Mouse (Mus musculus): ENCODE results near the gene Fntb. TPM values are rescaled to one million over a fixed set of nuclear protein-coding genes. Genes with fewer than 3 reads are reported as not detected.
A peak's percentile ranks its signal among the peaks of the same experiment; 100 is the strongest.

Gene Fntb
- polyA plus RNA-seq, 1 experiment: 23.8 TPM

DNA sequence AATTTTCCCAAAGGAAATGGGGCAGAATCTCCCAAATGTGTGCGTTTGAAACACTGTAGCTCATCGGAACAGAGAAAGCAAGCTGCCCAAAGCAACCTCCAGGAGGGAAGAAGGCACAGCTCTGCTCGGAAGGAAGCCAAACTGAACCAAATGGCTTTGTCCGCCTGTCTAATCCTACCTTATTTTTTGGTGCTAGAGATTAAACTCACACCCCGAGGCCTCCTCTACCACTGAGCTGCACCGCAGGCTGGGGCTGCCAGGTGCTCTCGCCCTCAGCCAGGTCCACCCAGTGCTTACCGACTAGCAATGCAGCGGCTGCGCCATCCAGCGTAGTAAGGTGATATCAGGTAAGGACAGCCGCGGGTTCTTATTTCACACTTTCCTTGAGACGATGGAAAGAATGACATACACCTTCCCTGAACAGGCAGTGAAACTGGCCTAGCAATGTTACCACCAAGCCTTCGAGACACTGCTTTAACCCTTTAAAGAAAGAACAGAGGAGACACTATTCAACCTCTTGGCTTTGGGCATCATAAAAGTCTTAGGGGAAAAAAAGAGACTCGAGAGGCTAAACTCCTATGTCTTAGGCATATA lies 14.4 kb upstream of the Fntb start:
- H3K27me3 ChIP-seq (ENCODE audit: control insufficient read depth, insufficient read depth, insufficient read length): no peaks in the 10 kb centered on the region
- no peaks in the 10 kb centered on the region for H3K36me3 ChIP-seq (ENCODE audit: control insufficient read depth, insufficient read depth)
- no peak overlapping the region for H3K4me2 ChIP-seq (ENCODE audit: low read depth)
- TF ChIP-seq USF1 (IDR thresholded peaks at IDR 0.05; ENCODE audit: low read depth) (no peak), MYOG (IDR thresholded peaks at IDR 0.05; ENCODE audit: control insufficient read depth in 1 of 3, insufficient read depth in 1 of 3, insufficient read length in 2 of 3, low read depth in 2 of 3) (no peak), TCF12 (IDR thresholded peaks at IDR 0.05; ENCODE audit: insufficient read depth, poor library complexity, severe bottlenecking) (no peak)
- no peak overlapping the region for H3ac ChIP-seq (ENCODE audit: control insufficient read depth, insufficient read length)
- H3K4me3 ChIP-seq: no peak overlapping the region
- no peaks in the 10 kb centered on the region for H3K79me2 ChIP-seq (ENCODE audit: control insufficient read depth, insufficient read depth)

- H3K4me3 ChIP-seq: no peak overlapping the region
- H3K4me2 ChIP-seq (ENCODE audit: low read depth): no peak overlapping the region
- no peak overlapping the region for H3ac ChIP-seq (ENCODE audit: control insufficient read depth, insufficient read length)
- H3K27me3 ChIP-seq (ENCODE audit: control insufficient read depth, insufficient read depth, insufficient read length): no peaks in the 10 kb centered on the region
- TF ChIP-seq REST (IDR thresholded peaks at IDR 0.05; ENCODE audit: insufficient read depth, insufficient read length) (no peak), E2F4 (IDR thresholded peaks at IDR 0.05; ENCODE audit: insufficient read depth) (no peak), POLR2A (IDR thresholded peaks at IDR 0.05; ENCODE audit: insufficient read length, low read depth) (no peak), MYOG (IDR thresholded peaks at IDR 0.05; ENCODE audit: control insufficient read depth in 1 of 3, insufficient read depth in 1 of 3, insufficient read length in 2 of 3, low read depth in 2 of 3) (no peak), TCF3 (IDR thresholded peaks at IDR 0.05; ENCODE audit: insufficient read length, low read depth) (no peak), CEBPB (IDR thresholded peaks at IDR 0.05; ENCODE audit: insufficient read depth, poor library complexity, severe bottlenecking) (no peak), POLR2AphosphoS2 (IDR thresholded peaks at IDR 0.05; ENCODE audit: insufficient read length, low read depth) (no peak), MYOD1 (IDR thresholded peaks at IDR 0.05; ENCODE audit: control insufficient read depth in 1 of 3, insufficient read length in 2 of 3, low read depth in 2 of 3) (no peak), TCF12 (IDR thresholded peaks at IDR 0.05; ENCODE audit: insufficient read depth, poor library complexity, severe bottlenecking) (no peak), SRF (IDR thresholded peaks at IDR 0.05; ENCODE audit: control insufficient read depth, insufficient read length, low read depth) (no peak), MAX (IDR thresholded peaks at IDR 0.05; ENCODE audit: low read depth) (no peak)
- no peaks in the 10 kb centered on the region for H3K79me2 ChIP-seq (ENCODE audit: control insufficient read depth, insufficient read depth)
- H3K36me3 ChIP-seq (ENCODE audit: control insufficient read depth, insufficient read depth): no peaks in the 10 kb centered on the region
These were observed 12.6 kb upstream of the Fntb start for GRCm38 (mm10) chr12:76752652-76753318.

DNA sequence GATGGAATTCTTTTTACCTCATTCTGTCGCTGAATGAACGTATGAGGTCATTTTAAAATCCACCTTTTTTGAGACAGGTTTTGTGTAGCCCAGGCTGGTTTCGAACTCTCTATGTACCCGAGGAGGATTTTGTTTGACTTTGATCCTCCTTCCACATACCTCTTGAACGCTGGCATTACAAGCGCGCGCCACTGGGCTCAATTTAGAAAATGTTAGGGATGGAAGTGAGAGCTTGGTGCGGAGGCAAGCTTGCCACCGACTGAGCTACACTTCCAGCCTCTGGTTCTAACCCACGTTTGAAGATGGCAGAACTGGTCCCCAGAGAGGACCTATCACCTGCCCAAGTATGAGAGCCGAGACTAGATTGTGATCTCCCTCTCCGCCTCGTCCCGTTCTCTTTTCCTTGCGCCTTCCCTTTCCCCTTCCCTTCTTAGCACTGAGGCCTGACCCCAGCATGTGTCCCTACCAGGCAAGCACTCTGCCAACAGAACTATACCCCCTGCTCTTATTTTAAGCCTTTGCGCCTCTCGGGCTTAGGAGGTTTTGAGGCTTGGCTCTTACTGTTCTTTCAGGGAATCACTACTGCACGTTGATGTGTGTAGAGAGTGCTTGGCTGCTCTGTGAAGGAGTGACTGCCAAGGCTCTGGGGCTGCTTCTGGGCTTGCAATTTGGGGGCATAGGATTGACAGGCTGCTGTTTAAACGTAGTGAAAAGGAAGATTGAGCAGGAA lies 677 bp downstream of the Fntb start:
- peak overlapping the region; percentile 71 for H3K4me2 ChIP-seq (ENCODE audit: low read depth)
- peaks cover 4% of the 10 kb centered on the region for H3K79me2 ChIP-seq (ENCODE audit: control insufficient read depth, insufficient read depth)
- TF ChIP-seq TCF12 (IDR thresholded peaks at IDR 0.05; ENCODE audit: insufficient read depth, poor library complexity, severe bottlenecking): no peak
- TF ChIP-seq POLR2AphosphoS2 (IDR thresholded peaks at IDR 0.05; ENCODE audit: insufficient read length, low read depth): no peak
- no peak for TF ChIP-seq USF1 (IDR thresholded peaks at IDR 0.05; ENCODE audit: low read depth)
- no peak for TF ChIP-seq E2F4 (IDR thresholded peaks at IDR 0.05; ENCODE audit: insufficient read depth)
- no peak for TF ChIP-seq SRF (IDR thresholded peaks at IDR 0.05; ENCODE audit: control insufficient read depth, insufficient read length, low read depth)
- TF ChIP-seq REST (IDR thresholded peaks at IDR 0.05; ENCODE audit: insufficient read depth, insufficient read length): no peak
- no peak for TF ChIP-seq POLR2A (IDR thresholded peaks at IDR 0.05; ENCODE audit: insufficient read length, low read depth)
- no peak for TF ChIP-seq TCF3 (IDR thresholded peaks at IDR 0.05; ENCODE audit: insufficient read length, low read depth)
- no peaks in the 10 kb centered on the region for H3K36me3 ChIP-seq (ENCODE audit: control insufficient read depth, insufficient read depth)
- no peaks in the 10 kb centered on the region for H3K27me3 ChIP-seq (ENCODE audit: control insufficient read depth, insufficient read depth, insufficient read length)
- H3ac ChIP-seq (ENCODE audit: control insufficient read depth, insufficient read length): peak overlapping the region; percentile 20
- peak overlapping the region; percentile 49 for H3K4me3 ChIP-seq

DNA sequence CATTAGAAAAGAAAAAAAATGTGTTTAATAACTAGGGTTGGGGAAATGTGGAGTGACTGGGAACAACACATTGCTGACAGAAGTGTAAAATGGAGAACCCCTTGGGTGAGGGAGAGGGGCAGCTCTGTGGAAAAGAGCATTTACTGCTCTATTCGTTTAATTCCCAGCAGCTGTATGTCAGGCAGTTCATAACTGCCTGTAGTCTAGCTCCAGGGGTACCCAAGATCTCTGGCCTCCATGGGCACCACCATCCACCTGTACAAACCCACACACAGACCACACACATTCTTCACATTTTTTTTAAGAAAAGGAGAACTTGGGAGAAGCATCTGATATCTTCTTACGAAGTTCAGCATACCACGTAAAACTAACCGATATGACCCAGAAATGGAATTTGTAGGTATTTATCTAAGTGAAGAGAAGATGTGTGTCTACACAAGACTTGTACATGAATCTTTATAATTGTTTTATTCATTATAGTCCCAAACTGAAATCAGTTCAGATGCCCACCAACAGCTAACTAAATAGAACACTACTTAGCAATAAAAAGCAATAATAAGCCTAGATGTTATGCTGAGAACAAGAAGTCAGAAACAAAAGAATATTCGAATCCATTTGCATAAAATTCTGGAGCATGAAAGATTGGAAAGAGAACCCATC lies 5.6 kb downstream of the Fntb start:
- Histone ChIP-seq H3K4me2 (ENCODE audit: low read depth) (no peak overlapping the region), H3K36me3 (ENCODE audit: control insufficient read depth, insufficient read depth) (no peaks in the 10 kb centered on the region), H3K4me3 (no peak overlapping the region), H3ac (ENCODE audit: control insufficient read depth, insufficient read length) (no peak overlapping the region), H3K27me3 (ENCODE audit: control insufficient read depth, insufficient read depth, insufficient read length) (no peaks in the 10 kb centered on the region), H3K79me2 (ENCODE audit: control insufficient read depth, insufficient read depth) (peaks cover 3% of the 10 kb centered on the region)
- TF ChIP-seq TCF3 (IDR thresholded peaks at IDR 0.05; ENCODE audit: insufficient read length, low read depth) (no peak), SRF (IDR thresholded peaks at IDR 0.05; ENCODE audit: control insufficient read depth, insufficient read length, low read depth) (no peak), POLR2A (IDR thresholded peaks at IDR 0.05; ENCODE audit: insufficient read length, low read depth) (no peak), USF1 (IDR thresholded peaks at IDR 0.05; ENCODE audit: low read depth) (no peak), TCF12 (IDR thresholded peaks at IDR 0.05; ENCODE audit: insufficient read depth, poor library complexity, severe bottlenecking) (no peak), MYOD1 (IDR thresholded peaks at IDR 0.05; ENCODE audit: control insufficient read depth in 1 of 3, insufficient read length in 2 of 3, low read depth in 2 of 3) (no peak), CEBPB (IDR thresholded peaks at IDR 0.05; ENCODE audit: insufficient read depth, poor library complexity, severe bottlenecking) (no peak), MYOG (IDR thresholded peaks at IDR 0.05; ENCODE audit: control insufficient read depth in 1 of 3, insufficient read depth in 1 of 3, insufficient read length in 2 of 3, low read depth in 2 of 3) (no peak), MAX (IDR thresholded peaks at IDR 0.05; ENCODE audit: low read depth) (no peak), E2F4 (IDR thresholded peaks at IDR 0.05; ENCODE audit: insufficient read depth) (no peak), REST (IDR thresholded peaks at IDR 0.05; ENCODE audit: insufficient read depth, insufficient read length) (no peak), POLR2AphosphoS2 (IDR thresholded peaks at IDR 0.05; ENCODE audit: insufficient read length, low read depth) (no peak)

Data from myocyte (in vitro differentiated cells).